Mouse (Mus musculus): ENCODE measurements around the gene Dnah5. TPM values are rescaled to one million over a fixed set of nuclear protein-coding genes. Genes with fewer than 3 reads are reported as not detected.
"Not testable (repeated sequence)": the region's sequence is repeated elsewhere in the genome, so short reads cannot be mapped to it uniquely, and the experiment has no call there.

Gene Dnah5
- polyA plus RNA-seq, 1 experiment from 2014 or later, result 0.01 TPM

DNA sequence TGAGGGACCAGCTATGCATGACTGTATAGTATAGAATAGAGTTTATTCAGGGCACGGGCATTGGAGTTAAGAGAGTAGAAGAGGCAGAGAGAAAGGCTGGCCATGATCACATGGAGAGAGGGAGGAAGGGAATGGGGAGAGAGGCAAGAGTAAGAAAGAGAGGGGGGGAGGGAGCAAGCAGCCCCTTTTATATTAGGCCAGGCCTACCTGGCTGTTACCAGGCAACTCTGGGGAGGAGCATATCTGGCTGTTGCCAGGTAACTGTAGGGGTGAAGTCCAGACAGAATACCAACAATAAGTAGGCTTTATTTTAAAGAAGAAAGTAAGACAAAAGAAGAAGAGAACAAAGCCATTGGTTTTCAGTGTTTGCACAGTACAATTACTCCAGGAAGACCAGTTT is 194.9 kb downstream of the Dnah5 start:
- Histone ChIP-seq H3K27me3 (replicated peaks) (no peaks in the 10 kb centered on the region), H3K9me3 (no peaks in the 10 kb centered on the region), H3K36me3 (no peaks in the 10 kb centered on the region), H3K9ac (no peak overlapping the region), H3K4me1 (replicated peaks) (no peaks in the 10 kb centered on the region), H3K4me2 (replicated peaks) (no peak overlapping the region), H3K27ac (no peak overlapping the region), H3K4me3 (replicated peaks) (no peak overlapping the region)
- ATAC-seq, result no peak
- WGBS, result 72% methylated on average over 1 of the region's 1 CpGs

DNA sequence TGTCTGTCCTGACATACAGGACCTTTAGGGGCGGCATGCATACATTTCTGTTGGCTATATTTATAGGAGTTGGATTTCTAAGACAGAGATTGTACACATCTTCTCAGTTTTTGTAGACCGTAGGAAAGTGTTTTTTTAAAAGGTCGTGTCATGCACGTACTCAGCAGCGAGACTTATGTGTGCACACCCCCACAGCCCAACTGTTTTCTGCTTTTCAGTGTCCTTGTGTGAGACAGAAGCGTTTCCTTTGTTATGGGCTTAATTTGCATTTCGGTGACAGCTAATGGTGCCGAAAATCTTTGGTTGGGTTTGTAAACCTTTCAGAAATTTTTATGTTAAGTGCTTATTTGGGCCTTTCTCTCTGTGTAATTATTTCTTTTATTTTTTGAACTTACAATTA is 195.7 kb downstream of the Dnah5 start:
- no peaks in the 10 kb centered on the region for H3K9me3 ChIP-seq
- no peaks in the 10 kb centered on the region for H3K27me3 ChIP-seq (replicated peaks)
- H3K4me2 ChIP-seq (replicated peaks), result no peak overlapping the region
- H3K4me3 ChIP-seq (replicated peaks), result no peak overlapping the region
- no peak for ATAC-seq
- H3K4me1 ChIP-seq (replicated peaks), result no peaks in the 10 kb centered on the region
- 72% methylated on average over 8 of the region's 8 CpGs for WGBS
- H3K36me3 ChIP-seq, result no peaks in the 10 kb centered on the region
- H3K27ac ChIP-seq, result no peak overlapping the region
- no peak overlapping the region for H3K9ac ChIP-seq

DNA sequence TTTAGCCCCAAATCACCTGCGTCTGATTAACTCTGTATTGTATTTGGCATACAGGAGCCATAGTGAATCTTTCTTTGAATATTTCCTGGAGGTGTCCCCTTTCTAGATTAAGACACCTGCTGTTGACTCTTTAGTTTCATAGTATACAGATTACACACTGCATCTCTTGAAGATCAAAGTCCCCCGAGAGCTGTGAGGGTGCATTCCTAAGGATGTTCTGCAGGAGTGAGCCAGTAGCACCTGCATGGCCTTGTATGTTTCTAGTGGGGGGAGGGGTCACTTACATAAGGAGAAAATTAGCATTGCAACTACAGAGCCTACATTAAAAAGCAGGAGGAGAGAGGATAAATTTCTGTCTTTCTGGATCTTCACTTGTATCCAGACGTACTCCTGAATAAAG is 201.1 kb downstream of the Dnah5 start:
- H3K36me3 ChIP-seq, result no peaks in the 10 kb centered on the region
- ATAC-seq, result peak; percentile 45; the same call in 1 of the 2 replicates
- no peaks in the 10 kb centered on the region for H3K4me1 ChIP-seq (replicated peaks)
- no peak overlapping the region for H3K9ac ChIP-seq
- no peaks in the 10 kb centered on the region for H3K27me3 ChIP-seq (replicated peaks)
- H3K27ac ChIP-seq, result no peak overlapping the region
- WGBS, result 58% methylated on average over 3 of the region's 3 CpGs
- H3K4me2 ChIP-seq (replicated peaks), result no peak overlapping the region
- no peaks in the 10 kb centered on the region for H3K9me3 ChIP-seq
- H3K4me3 ChIP-seq (replicated peaks), result no peak overlapping the region

DNA sequence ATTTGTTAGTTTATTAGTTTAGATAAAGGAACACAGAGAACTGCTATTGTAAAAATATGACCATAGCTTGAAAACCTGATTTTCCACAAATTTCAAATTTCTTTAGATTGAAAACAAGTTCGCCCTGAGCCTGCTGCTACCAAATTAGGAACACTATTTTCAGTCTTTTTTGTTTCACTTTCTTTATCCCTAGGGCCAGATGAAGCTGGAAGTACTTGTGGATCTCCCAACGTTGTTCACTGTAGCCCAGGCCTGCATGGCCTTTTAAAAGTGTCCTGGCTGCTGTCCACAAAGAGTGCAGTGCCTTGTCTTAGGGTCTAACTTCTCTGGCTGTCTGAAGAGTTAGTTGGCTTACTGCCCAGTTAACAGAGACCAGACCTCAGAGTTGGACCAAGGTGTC is 201.6 kb downstream of the Dnah5 start:
- 40% methylated on average over 2 of the region's 2 CpGs for WGBS
- ATAC-seq, result peak; percentile 28; the same call in 1 of the 2 replicates
- H3K9me3 ChIP-seq, result no peaks in the 10 kb centered on the region

DNA sequence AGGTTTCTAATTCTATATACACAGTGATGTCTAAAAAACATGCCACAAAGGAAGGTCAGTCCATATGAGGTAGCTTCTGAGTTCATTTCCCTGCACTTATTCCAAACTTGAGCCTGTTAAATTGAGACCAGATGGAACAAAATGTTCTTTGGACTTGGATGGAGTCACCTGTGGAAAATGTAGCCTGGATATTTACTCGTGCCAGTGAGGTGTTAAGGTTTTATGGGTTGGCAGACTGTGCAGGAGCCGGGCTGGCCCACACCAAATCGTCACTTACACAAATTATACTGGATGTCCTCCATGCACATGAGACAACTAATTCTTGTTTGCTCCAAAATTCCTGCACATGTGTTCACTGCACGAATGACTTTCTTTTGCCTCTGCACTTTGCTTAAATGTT is 236.2 kb downstream of the Dnah5 start:
- ATAC-seq, result no peak
- Histone ChIP-seq H3K9me3 (no peaks in the 10 kb centered on the region), H3K27me3 (replicated peaks) (no peaks in the 10 kb centered on the region), H3K9ac (no peak overlapping the region), H3K27ac (no peak overlapping the region), H3K4me3 (replicated peaks) (no peak overlapping the region), H3K4me2 (replicated peaks) (no peak overlapping the region), H3K4me1 (replicated peaks) (no peaks in the 10 kb centered on the region), H3K36me3 (no peaks in the 10 kb centered on the region)
- 81% methylated on average over 4 of the region's 4 CpGs for WGBS

More for the DNA sequence above, 201.6 kb downstream of the Dnah5 start:
- Histone ChIP-seq H3K27me3 (replicated peaks) (no peaks in the 10 kb centered on the region), H3K36me3 (no peaks in the 10 kb centered on the region), H3K4me1 (replicated peaks) (no peaks in the 10 kb centered on the region), H3K4me2 (replicated peaks) (no peak overlapping the region), H3K27ac (no peak overlapping the region), H3K4me3 (replicated peaks) (no peak overlapping the region), H3K9ac (no peak overlapping the region)

DNA sequence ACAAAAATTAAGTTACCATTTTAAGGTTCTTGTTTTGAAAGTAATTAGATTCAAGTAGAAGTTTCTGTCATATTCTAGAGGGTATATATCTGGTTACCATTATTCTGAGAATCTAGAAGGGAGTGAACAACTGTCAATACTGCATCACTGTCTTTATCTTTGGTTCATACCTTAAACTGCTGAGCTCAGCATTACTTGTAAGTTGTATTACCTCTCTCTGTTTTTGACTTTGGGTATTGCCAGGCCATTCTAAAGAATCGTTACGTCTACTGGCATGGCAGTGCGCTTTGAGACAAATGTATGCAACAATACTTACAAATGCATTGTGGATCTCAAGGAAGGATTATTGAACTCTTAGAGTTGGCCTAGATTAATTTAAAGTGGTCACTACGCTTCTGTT is 240.9 kb downstream of the Dnah5 start:
- Histone ChIP-seq H3K4me2 (replicated peaks) (no peak overlapping the region), H3K36me3 (no peaks in the 10 kb centered on the region), H3K27ac (no peak overlapping the region), H3K4me1 (replicated peaks) (no peaks in the 10 kb centered on the region), H3K4me3 (replicated peaks) (no peak overlapping the region), H3K9me3 (no peaks in the 10 kb centered on the region), H3K9ac (no peak overlapping the region), H3K27me3 (replicated peaks) (no peaks in the 10 kb centered on the region)
- 94% methylated on average over 4 of the region's 4 CpGs for WGBS
- ATAC-seq, result no peak

DNA sequence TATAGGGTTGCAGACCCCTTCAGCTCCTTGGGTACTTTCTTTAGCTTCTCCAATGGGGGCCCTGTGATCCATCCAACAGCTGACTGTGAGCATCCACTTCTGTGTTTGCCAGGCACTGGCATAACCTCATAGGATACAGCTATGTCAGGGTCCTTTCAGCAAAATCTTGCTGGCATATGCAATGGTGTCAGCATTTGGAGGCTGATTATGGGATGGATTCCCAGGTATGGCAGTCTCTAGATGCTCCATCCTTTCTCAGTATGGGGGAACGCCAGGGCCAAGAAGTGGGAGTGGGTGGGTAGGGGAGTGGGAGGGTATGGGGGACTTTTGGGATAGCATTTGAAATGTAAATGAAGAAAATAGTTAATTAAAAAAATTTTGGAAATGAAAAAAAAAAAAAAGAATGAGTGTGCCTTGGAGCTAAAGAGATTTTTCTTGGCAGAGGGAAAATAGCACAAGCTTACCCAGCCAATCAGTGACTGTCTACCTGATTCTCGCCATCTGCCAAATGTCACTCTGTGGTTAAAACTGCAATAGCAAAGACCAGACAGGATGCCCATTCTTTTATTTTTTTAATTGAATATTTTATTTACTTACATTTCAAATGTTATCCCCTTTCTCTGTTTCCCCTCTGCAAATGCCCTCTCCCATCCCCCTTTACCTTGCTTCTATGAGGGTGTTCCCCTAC is 257.7 kb downstream of the Dnah5 start:
- H3K4me1 ChIP-seq (replicated peaks); H3K27me3 ChIP-seq (replicated peaks); ATAC-seq; H3K4me2 ChIP-seq (replicated peaks); H3K27ac ChIP-seq; H3K9me3 ChIP-seq; H3K9ac ChIP-seq; H3K4me3 ChIP-seq (replicated peaks); H3K36me3 ChIP-seq: not testable (repeated sequence)
- WGBS, result 95% methylated on average over 2 of the region's 2 CpGs

DNA sequence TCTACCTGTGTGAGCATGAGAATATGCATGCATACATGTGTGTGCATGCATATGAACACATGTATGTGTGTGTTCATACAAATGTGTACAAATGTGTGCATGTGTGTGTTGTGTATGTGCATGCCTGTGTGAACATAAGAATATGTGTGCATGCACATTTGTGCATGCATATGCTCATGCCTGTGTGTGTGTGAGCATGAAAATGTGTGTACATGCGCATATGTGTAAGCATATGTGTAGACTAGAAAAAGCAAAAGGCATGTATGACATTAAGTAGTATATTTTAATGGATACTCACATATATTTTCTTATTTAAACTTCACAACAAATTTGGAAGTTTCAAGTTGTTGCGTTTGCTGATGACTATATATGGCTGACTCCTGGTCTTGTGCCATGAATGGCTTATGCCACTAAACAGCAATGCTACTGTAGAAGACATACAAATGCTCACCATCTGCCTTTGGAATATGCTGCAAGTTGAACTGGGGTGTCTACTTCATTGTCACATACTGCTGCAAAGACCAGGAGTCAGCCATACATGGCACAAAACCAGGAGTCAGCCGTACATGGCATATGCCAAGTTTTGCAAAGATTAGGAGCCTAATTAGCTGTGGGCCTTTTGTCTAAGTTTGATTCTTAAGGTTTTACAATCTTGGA is 263.2 kb downstream of the Dnah5 start:
- ATAC-seq, result no peak
- Histone ChIP-seq H3K4me1 (replicated peaks) (no peaks in the 10 kb centered on the region), H3K4me3 (replicated peaks) (no peak overlapping the region), H3K36me3 (no peaks in the 10 kb centered on the region), H3K4me2 (replicated peaks) (no peak overlapping the region), H3K9ac (no peak overlapping the region), H3K27me3 (replicated peaks) (no peaks in the 10 kb centered on the region), H3K9me3 (no peaks in the 10 kb centered on the region), H3K27ac (no peak overlapping the region)
- 88% methylated on average over 3 of the region's 3 CpGs for WGBS

DNA sequence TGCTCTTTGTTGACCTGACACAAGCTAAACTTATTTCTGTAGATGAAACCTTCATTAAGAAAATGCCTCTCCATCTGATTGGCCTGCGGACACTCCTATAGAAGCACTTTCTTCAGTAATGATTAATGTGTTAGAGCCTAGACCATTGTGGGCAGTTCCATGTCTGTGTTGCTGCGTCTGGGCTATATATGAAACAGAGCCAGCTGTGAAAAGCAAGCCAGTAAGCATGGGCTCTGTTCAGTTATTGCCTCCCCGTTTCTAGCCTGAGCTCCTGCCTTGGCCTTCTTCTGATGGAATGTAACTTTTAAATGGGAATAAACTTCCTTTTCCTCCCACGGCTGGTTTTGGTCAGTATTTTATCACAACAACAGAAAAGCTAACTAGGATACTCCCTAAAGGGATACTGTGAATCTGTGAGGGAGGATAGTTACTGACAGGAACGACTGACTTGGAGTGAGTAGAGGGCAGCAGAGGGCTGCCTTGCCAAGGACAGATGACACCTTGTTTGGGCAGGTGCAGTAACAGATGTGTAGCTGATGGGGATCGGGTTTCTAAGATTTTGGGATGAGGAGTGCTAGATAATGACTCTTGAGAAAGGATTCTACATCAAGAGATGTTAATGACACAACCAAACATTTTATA is 270.3 kb downstream of the Dnah5 start:
- H3K4me3 ChIP-seq (replicated peaks), result no peak overlapping the region
- H3K9me3 ChIP-seq, result no peaks in the 10 kb centered on the region
- no peak for ATAC-seq
- no peaks in the 10 kb centered on the region for H3K36me3 ChIP-seq
- no peak overlapping the region for H3K4me2 ChIP-seq (replicated peaks)
- WGBS, result 66% methylated on average over 6 of the region's 6 CpGs
- no peak overlapping the region for H3K9ac ChIP-seq
- no peak overlapping the region for H3K27ac ChIP-seq
- H3K4me1 ChIP-seq (replicated peaks), result no peaks in the 10 kb centered on the region
- no peaks in the 10 kb centered on the region for H3K27me3 ChIP-seq (replicated peaks)

DNA sequence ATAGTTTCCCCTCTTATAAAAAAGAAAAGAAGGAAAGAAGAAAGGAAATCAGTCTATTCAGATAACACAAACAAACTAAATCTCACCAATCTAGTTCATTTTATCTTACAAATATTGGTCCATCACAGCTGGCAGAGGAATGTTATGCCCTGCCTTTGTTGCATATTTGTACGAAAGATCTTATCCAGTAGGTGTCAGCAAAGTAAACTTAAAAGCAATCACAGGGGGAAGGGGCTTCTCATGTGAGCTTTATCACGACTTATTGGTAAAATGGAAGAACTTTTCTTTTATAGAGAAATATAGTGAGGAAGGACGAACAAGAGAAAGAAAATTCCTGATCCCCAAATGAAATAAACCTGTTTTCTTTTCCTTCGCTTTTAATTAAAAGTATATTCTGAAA is 299.3 kb downstream of the Dnah5 start:
- no peak overlapping the region for H3K4me2 ChIP-seq (replicated peaks)
- H3K36me3 ChIP-seq, result no peaks in the 10 kb centered on the region
- no peaks in the 10 kb centered on the region for H3K27me3 ChIP-seq (replicated peaks)
- no peak overlapping the region for H3K9ac ChIP-seq
- no peak overlapping the region for H3K4me3 ChIP-seq (replicated peaks)
- H3K27ac ChIP-seq, result no peak overlapping the region
- ATAC-seq, result no peak
- 46% methylated on average over 4 of the region's 4 CpGs for WGBS
- no peaks in the 10 kb centered on the region for H3K9me3 ChIP-seq
- H3K4me1 ChIP-seq (replicated peaks), result no peaks in the 10 kb centered on the region

DNA sequence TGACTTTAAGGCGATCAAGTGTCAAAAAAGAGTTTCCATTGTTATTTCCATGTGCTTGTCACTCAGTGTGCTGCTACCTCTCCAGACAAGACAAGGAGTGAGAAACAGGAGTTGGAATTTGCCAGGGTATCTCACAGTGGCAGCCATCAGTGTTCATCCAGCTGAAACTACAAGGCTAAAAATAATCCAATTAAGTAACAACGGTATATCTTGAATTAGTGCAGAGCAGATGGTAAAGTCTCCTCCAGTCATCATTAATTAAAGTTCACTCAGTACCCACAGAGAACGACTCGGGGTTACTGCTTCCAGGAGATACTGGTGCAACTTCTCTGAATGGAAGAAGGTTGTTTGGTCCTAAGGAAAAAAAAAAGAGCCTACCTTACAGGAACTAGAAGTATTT is 311.6 kb downstream of the Dnah5 start:
- H3K9me3 ChIP-seq, result no peaks in the 10 kb centered on the region
- H3K4me2 ChIP-seq (replicated peaks), result no peak overlapping the region
- H3K27ac ChIP-seq, result no peak overlapping the region
- WGBS, result 63% methylated on average over 4 of the region's 4 CpGs
- no peaks in the 10 kb centered on the region for H3K4me1 ChIP-seq (replicated peaks)
- no peaks in the 10 kb centered on the region for H3K27me3 ChIP-seq (replicated peaks)
- ATAC-seq, result no peak
- no peaks in the 10 kb centered on the region for H3K36me3 ChIP-seq
- no peak overlapping the region for H3K4me3 ChIP-seq (replicated peaks)
- no peak overlapping the region for H3K9ac ChIP-seq

Data from intestine, embryonic 15.5 days (tissue).